Mouse (Mus musculus) MEL-GATA-1-ER (cell line): ENCODE data around the gene Pdxp.

Experiments
- DNase-seq: peaks from one replicate; pipeline ENCODE4 v3.0.0-alpha.2; 2012; ENCODE audit warnings: low read depth; ENCODE audit errors: extremely low read depth

The Pdxp gene

DNA sequence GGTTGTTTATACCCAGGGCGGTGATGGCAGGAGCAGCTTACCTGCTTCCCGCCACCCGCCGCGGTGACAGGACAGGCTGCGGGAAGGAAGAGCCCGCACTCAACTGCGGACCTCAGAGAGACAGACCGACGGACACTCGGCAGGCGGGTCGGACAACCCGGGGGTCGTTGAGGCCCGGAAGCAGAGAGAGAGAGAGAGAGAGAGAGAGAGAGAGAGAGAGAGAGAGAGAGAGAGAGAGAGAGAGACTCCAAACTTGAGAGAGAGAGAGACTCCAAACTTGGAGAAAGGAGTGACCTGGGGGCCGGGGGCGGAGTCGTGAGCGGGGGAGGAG is 14.3 kb upstream of the Pdxp start, which contains the start of gene Gm49510:
TSS of gene Gm49510 (plus strand) at position 259 of the 331 bp plus-strand sequence.
- DNase-seq = no peak

DNA sequence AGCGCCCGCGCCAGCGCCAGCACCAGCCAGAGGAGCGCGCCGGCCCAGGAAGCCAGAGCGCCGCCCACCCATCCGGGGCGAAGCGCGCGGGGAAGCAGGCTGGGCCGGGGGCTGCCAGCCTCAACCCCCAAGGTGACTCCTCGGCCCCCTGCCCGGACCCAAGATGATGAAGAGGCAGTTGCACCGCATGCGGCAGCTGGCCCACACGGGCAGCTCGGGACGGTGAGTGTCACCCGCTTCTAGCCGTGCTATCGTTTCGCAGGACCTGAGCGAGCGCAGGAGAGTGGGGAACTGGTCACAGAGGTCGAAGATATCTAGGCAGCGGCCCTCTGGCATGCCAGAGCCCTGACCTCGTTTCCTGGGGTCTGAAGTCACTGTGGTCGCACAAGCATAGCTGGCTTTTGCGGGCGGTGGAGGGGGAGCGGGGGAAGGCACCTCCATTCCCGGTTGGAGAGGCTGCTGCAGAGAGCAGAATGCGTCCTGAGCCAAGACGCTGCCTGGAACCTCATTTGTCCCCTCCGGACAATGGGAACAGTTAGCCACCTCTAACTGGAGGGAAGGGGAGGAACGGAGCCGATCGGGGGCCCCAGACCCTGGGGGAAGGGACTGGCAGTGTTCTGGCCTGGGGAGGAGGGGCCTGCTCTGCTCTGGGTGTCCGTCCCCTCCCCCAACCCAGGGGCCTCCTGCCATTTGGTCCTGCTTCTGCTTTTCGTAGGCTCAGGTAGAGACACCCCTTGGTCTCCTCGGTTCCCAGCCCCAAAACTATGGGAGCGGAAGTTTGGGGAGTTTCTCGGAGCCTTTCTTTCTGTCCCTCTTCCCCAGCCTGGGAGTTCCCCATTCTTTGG is 13.8 kb upstream of the Pdxp start, which contains the start of gene Sh3bp1:
TSS of gene Sh3bp1 (plus strand) at position 29 of the 845 bp plus-strand sequence.
- DNase-seq = no peak

DNA sequence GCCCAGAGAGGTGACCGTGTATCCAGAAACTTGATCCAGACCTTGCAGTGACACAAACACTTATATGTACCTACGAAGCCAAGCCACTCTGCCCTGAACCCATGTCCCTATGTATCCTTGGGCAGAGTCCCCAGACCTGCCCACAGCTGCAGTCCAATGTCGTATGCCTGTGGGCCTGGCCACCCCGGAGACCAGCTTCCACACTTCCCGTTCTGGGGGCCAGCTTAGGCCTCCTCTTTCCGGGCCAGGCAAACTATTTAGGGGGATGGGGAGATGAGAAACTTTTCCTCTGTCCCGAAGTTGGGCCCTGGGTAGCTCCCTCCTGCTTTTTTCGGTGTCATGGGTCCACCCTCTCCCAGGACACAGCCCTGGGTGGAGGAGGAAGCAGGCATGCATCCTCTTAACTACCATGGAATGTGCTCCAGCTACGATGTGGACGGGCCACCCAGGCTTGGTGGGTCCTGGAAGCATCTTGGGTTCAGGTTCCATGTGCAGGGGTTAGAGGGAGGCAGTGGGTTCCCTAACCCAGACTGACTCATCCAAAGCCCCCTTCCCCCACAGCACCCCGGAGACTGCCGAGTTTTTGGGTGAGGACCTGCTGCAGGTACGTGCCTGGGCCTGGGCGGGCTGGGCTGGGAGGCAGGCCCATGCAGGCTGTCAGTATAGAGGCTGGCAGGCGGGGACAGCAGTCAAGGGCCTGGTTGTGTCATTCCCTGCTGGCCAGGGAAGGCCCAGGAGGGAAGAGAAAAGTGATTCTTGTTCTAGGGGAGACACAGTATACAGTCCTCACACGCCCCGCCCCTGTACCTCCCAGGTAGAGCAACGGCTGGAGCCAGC is 12.9 kb upstream of the Pdxp start:
- DNase-seq = no peak

DNA sequence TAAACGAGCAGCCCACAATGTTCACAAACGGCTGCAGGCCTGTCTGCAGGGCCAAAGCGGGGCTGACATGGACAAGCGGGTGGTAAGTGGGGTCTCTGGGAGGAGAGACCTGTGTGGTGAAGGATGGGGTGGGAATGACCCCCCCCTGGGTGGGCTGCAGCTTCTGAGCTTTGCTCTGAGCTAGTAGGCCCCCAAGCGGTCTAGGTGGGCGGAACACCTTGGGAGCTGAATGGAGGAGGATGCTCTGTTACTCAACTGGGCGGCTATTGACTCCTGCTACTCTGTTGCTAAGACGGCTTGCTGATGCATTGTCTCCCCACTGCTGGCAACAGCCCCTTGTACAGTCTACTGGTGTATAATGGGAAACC is 12.3 kb upstream of the Pdxp start:
- DNase-seq = no peak

DNA sequence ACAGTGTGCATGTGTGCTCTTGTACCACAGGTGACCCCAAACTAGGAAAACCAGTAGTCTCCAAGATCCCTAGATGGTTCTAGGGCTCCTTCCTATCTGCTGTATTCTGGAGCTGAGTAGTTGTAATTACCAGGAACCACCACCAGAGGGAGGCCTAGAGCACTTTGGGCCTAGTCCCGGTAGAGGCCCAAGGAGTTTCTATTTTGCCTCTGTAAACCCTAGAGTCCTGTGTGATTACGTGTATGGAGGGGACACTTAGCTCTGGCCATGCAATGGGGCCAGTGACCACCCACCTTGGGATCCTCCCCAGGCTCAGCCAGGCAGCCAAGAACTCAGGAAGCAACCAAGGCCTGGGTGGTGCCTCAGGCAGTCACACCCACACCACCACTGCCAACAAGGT is 10.5 kb upstream of the Pdxp start:
- DNase-seq = no peak

DNA sequence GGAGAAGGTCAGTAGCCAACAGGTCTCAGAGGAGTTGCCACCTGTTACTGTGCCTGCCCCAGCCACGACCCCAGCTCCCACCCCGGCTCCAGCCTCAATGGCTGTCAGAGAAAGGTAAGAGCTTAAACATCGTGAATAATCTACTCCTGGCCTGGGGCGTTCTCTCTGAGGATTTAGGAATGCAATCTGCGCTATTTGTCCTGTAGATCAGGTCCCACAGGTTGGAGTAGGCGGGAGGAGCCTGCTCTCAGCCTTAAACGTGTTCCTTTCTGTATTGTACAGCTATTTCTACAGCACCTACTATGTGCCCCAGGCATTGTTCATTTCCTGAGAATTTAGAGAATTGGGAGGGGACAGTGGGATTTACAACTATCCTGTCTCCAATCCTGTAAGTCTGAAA is 5.3 kb upstream of the Pdxp start:
- no peak for DNase-seq

DNA sequence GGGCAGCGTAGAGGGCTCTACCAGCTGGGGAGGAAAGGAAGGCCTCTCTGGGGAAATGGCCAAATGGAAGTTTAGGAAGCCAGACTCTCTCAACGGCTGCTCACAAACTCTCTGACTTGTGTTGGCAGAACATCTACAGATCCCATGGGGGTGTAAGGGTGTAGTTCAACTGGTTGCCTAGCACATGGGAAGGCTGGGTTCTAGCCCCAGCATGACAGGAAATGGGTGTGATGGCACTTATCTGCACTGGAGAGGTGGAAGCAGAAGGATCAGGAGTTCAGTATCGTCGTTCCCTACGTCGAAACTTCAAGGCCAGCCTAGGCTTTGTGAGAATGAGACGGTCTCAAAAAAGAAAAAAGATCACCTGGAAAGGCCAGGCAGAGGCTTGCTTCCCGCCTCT is 4.7 kb upstream of the Pdxp start:
- DNase-seq = no peak

DNA sequence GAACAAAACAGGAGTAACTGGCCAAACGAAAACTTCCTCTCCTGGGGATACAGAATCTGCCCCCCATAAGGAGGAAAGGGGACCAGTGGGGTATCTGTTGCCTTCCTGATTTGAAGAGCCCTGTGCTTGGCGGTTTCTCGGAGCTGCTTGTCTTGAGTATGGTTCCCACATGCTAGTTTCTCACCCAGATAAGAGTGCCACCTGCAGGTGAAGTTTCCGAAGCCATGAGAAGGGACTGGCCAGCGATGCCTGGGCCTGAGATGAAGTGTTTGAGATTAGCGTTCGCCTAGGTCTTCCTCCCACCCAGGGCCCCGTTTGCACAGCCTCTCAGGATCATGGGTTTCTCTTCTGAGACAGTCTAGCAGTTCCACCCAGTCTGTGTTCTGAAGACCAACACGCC is 1.7 kb upstream of the Pdxp start:
- no peak for DNase-seq

DNA sequence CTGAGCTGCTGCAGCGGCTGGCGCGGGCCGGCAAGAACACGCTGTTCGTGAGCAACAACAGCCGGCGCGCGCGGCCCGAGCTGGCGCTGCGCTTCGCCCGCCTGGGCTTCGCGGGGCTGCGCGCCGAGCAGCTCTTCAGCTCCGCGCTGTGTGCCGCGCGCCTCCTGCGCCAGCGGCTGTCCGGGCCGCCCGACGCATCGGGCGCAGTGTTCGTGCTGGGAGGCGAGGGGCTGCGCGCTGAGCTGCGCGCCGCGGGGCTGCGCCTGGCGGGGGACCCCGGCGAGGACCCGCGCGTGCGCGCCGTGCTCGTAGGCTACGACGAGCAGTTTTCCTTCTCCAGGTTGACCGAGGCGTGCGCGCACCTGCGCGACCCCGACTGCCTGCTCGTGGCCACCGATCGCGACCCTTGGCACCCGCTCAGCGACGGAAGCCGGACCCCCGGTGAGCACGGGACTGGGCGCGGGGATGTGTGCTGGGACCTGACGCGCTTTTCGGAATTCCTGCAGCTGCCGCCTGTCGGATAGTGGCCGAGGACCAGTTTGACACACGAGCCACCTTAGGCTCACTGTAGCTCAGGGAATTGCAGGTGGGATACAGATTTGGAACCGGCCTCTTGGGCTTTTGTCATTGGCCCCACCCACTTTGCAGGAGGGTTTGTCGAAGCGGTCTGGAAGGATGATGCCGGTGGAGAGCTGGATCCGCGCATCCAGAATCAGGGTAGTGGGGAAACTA is 538 bp downstream of the Pdxp start:
- DNase-seq = no peak

DNA sequence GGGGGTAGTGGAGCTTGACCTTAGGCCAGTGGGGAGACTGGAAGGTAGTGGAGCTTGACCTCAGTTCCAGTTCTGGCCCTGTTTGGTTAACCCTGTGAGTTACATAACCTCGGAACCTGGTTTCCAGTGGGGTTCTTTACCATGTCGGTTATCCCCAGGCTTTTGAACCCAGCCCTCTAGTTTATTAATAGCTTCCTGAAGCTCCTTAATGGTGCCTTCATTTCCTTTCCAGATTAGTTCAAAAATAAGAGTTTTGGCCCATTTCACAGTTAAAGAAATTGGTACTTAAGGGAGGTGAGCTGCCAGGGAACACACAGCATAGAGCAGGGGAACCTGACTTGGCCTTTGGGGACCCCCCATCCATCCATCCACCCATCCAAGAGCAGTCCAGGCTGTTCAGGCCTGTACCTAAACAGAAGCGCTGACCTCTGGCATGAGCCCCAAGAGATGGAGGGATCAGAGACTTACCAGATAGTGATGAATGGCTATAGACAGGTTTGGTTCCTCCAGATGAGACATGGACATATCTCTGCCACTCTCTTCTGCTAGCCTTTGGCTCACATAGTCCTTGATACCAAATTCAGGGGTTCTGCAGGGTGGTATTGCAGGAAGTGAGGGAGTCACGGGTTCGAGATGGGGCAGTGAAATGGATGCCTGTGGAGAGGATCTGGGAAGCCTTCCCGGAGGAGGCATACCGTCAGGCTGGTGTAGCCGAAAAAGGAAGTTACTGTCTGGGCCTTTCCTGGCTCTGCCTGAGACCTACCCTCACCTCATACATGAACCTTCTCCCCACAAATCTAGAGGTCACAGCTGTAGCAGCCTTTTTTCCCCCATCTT is 1.3 kb downstream of the Pdxp start:
- DNase-seq = no peak

DNA sequence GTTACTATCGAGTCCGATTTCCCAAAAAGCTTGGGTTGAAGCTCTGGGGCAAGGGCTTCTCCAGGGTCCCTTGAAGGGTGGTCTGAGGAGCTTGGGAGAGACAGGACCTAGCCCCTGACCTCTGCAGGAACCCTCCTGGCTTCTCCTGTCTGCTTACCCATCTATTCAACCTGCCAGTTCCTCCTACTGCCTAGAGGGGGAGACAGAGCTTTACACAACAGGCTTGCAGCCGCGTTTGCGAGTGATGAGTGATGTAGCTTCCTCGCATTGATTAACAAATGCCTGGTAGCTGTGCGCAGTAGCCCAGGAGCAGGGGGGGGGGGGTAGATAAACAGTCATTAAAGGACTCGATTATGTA is 1.9 kb downstream of the Pdxp start:
- no peak for DNase-seq

DNA sequence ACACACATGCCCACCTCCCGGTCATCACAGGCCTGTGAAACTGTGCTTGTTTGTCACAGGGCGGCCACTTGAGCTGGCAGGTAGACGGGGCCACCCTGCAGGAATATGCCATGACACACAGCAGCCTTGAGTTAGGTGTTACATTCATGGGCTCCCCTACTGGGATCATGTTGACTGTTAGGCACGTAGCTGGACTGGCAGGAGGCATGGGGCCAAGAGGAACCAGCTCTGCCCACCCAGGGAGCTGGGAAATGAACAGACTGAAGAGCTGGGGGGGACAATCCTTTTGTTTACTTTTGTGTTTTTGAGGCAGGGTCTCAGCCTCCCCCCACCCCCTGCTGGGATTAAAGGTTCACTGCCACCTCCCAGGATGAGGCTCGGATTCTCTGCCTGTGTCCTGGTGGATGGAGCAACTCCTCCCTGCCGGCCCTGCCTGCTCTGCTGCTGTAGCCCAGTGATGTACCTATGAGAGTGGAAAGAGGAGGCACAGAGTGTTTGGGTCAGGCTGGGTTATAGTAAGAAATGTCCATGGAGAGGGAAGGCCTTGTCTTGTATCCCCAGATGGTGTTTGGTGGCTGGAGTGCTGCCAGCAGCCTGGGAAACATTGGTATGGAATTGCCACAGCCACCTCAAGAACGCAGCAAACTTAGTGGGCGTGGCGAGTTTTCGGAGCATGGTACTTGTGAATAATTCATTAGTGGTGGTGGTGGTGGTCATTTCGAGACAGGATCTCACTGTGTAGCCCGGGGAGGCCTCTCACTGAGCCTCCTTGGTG is 2.5 kb downstream of the Pdxp start:
- no peak for DNase-seq

DNA sequence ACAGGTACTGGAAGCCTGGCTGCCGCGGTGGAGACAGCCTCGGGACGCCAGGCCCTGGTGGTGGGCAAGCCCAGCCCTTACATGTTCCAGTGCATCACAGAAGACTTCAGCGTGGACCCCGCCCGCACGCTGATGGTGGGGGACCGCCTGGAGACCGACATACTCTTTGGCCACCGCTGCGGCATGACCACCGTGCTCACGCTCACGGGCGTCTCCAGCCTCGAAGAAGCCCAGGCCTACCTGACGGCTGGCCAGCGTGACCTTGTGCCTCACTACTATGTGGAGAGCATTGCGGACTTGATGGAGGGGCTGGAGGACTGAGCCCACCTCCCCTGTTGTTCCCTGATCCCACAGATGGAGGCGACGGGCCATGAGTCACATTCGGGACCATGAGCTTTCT is 4.4 kb downstream of the Pdxp start:
- no peak for DNase-seq

DNA sequence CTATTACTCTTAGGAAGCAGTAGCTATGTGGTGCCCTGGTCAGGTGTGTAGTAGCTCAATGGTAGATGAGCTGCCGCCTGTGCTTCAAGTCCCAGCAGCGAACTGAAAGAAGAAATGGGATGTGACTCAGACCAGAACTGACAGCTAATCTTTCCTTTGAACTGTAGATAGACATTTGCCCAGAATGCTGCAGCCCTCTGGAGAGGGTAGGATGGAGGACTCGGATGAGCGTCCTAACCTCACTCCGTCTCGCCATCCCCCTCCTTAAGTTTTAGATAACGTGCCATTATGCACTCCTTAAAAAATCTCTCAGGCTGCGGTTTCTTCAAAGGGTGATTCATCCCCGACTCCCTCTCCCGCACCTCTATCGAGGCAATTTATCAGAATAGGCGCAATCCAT is 6.2 kb downstream of the Pdxp start:
- DNase-seq = no peak

DNA sequence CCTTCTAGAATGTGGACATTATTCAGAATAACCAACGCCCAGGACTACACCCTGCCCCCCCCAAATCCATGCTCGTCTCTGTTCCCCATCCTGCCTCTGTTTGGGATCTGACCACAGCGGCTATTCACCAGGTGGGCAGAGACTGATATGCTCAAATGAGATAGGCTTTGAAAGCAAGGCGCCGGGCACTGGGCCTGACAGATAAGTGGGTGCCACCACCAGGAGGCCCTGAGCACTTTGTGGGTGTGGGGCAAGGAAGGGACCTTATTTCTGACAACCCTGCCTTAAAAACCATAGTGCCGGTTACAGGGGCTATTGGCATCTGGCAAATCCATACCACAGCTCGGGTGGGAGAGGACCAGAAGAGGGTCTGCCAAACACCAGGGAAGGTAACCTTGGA is 9.0 kb downstream of the Pdxp start:
- DNase-seq = no peak

DNA sequence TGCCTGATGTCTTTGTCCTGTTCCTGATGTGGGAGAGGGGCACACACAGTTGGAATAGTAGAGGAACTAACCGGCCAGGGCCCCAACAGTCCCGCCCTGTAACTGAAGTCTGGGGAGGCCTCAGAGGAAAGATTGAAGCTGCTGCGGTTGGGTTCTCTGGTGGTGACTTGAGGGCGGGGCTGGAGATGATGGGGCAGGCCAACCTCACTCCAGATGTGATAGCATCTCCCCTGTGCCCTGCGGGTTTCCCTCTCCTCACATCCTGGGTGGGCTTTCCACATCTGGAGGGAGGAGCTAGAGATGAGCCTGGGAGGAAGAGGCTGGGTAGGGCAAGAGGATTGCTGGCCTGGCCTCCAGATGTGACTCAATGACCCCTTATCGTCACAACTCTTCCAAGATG is 9.9 kb downstream of the Pdxp start:
- peak; percentile 91 for DNase-seq

DNA sequence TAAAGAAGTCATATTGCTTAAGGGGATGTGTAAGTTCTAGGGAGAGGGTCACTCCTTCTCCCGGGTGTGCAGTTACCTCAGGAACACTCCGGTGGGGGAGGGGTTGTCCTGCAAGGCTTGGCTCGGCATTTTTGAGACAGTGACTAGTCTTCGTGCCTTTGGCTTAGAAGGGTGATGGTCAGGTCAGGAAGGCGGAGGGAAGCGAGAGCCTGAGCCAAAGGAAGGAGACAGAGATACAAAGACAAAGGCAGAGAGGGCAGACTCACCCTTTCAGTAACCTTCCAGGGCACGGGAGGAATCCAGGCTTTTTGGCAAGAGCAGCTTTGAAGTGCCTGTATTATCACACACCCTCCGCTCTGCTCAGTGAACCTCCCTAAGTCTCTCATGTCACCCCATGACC is 11.4 kb downstream of the Pdxp start:
- no peak for DNase-seq

DNA sequence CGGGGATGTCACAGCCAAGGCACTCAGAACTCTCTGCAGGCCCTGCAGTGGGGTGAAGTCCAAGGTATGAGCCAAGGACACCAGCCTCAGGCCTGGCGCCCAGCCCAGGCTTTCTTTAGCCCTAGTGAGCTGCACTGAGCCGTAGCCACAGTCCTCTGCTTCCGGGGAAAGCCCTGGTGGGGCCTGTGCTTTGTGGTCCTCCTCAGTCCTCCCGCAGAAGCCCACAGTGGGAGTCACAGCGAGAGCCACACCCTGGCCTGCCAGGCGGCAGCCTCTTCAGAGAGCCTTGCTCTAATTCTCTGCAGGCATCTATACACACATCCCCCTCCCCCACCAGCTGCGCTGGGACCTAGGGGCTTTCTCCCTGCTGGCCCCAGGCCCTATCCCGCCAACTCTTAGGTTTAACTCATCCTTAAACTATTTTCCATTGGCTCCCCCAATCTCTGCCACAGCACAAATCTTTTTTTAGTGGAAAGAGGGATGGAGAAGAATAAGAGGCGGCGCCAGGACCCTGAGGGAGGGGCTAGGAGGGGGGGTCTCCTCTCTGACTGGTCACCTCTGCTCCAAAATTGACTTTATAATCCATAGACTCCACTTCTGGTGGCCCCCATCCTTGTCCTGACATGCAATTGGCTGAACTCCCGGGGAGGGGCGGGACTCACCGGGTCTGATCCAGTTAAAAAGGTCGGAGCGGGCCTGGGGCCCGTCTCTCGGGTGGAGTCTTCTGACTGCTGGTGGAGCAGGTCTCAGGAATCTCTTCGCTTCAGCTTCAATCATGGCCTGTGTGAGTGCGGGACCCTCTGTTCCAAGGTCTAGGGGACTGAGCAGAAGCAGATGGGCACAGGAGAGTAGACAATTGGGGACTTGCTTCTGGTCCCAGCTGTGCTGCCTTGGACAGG is 12.6 kb downstream of the Pdxp start, which contains the start of gene Lgals1:
TSS of gene Lgals1 (plus strand) at position 705 of the 899 bp plus-strand sequence.
- DNase-seq = peak; percentile 81

DNA sequence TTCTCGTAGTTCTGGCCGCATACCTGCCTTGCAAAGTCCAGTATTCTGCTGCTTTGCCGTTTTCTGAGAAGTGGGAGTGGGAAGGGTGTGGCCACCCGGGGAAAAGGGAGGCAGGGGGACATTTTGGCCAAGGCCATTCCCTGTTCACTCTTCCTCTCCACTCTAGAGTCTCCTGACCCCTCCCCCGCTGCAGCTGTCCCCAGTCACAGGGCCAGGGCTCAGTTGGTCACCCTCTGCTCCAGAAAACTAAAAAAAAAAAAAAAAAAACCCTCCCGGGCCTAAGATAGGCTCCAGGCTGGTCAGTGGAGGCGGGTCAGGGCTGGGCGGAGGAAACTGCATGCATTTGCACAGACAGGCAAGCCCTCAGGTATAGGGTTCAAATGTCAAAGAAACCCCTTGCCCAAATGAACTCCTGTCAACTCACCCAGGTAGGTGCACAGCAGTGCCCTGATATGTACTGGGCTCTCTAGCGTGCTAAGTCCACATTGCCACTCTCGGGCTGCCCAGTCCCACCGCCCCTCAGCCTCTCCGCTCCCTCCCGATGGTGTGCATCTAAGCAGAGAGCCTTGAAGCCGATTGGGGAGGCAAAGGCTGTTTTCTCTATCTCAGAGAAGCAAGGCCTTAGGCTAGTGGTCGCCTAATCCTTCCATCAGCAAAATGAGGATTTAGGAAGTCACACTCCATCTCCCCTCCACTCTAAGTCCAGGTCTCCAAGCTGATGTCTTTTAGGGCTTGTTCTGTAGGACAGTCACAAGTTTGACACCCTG is 13.5 kb downstream of the Pdxp start:
- DNase-seq = no peak
